Mouse (Mus musculus) thymus, adult 2 months (tissue): ENCODE results near the gene Pak3.

Experiments
- CTCF ChIP-seq: fragments of 200-500 bp; IDR thresholded peaks from 2 replicates; pipeline ENCODE4 v1.5.1; 2012; ENCODE audit warnings: mild to moderate bottlenecking, control low read depth, low read length, moderate library complexity, borderline replicate concordance; ENCODE audit not compliant: control insufficient read depth, poor library complexity, insufficient read depth; ENCODE audit errors: extremely low read depth
- POLR2A ChIP-seq: fragments of 200-500 bp; IDR thresholded peaks from 2 replicates; pipeline ENCODE4 v1.6.1; 2012; ENCODE audit warnings: mild to moderate bottlenecking, low read length, control low read depth, moderate library complexity; ENCODE audit not compliant: control insufficient read depth, poor library complexity, insufficient read depth; ENCODE audit errors: extremely low read depth

GRCm38 (mm10) chrX:143482866-143483265 is 35.5 kb upstream of the Pak3 start:
- TF ChIP-seq CTCF, result no peak
- no peak for TF ChIP-seq POLR2A
